Mouse (Mus musculus) megakaryocyte, embryonic 14.5 days (primary cell): ENCODE results near the gene Dscam.

Experiments used
- FLI1 ChIP-seq: IDR thresholded peaks from 2 replicates; pipeline ENCODE4 v1.6.1; 2012; ENCODE audit warnings: low read length, inconsistent platforms, mixed read lengths
- GATA1 ChIP-seq: IDR thresholded peaks from 3 replicates; pipeline ENCODE4 v1.6.1; 2012; ENCODE audit warnings: mixed read lengths, low read length, inconsistent platforms, borderline replicate concordance

GRCm38 (mm10) chr16:96767985-96768384 lies 402.6 kb downstream of the Dscam start:
- TF ChIP-seq GATA1: no peak
- TF ChIP-seq FLI1: no peak
